Mouse (Mus musculus): ENCODE measurements at regions not wholly inside any gene's neighbourhood (a gene's known extent, or its start where the extent isn't known, plus 50 kb on each side); places are given as distances from the start of the nearest gene placed in this dataset.

- TF ChIP-seq CTCF (IDR thresholded peaks at IDR 0.05; ENCODE audit: low read depth) (no peak), EP300 (IDR thresholded peaks at IDR 0.05; ENCODE audit: low read depth) (no peak)
Measured at GRCm38 (mm10) chr2:181931918-181932605, 58.9 kb upstream of the Gm14496 start.
